Mouse (Mus musculus) stomach, postnatal 0 days (tissue): Measurements from ENCODE around the gene Tmem88.

Experiments
- CTCF ChIP-seq: IDR thresholded peaks from 2 replicates; pipeline ENCODE4 v1.5.1; 2016; ENCODE audit warnings: antibody characterized with exemption, low read depth, mild to moderate bottlenecking, moderate library complexity
- EP300 ChIP-seq: optimal IDR thresholded peaks from 2 replicates; pipeline ENCODE3; 2016; ENCODE audit warnings: antibody characterized with exemption

DNA sequence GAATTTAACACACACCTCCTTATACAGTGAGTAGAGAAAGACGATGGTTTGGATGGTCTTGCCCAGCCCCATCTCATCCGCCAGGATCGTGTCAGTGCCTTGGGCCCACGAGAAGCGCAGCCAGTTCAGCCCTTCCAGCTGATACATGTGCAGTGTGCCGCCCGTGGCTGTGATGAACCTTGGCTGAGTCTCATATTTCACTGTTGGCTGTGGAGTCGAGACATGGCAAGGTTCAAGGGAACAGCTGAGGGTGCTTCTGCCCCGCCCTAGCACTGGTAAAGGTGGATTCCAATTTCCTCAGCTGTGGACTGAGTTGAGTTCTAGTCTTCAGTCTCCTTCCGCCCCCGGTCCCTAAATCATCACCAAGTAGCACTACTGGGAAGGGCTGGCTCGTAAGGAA, 40.3 kb downstream of the Tmem88 start:
- TF ChIP-seq CTCF (no peak), EP300 (no peak)
